Mouse (Mus musculus): ENCODE data around the gene Cnot4.
A peak's percentile ranks its signal among the peaks of the same experiment; 100 is the strongest.

Cnot4 gene

GRCm38 (mm10) chr6:35033341-35033740, 100.2 kb downstream of the Cnot4 start:
- no peak for DNase-seq (ENCODE audit: low spot score in 2 of 2)

- DNase-seq (ENCODE audit: low spot score in 2 of 2): no peak
These were observed 100.8 kb downstream of the Cnot4 start for GRCm38 (mm10) chr6:35032704-35033103.

GRCm38 (mm10) chr6:35030811-35031210, 102.7 kb downstream of the Cnot4 start:
- DNase-seq (ENCODE audit: low spot score in 2 of 2): no peak

DNA sequence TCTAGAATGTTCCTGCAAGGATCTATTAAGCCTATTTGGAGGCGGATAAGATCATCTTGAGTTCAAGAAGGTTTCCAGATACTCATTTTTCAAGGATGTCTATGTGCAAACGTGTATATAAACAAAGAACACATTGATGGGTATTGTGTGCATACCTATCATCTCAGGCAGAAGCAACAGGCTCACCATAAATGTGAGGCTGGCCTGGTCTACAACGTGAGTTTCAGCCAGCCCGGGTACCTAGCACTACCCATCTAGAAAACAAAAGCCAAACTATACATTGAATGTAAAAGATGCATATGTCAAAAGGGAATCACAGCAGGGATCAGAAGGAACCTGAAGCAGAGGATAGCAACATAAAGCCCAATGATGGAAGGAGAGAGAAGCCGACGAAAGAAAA, 103.3 kb downstream of the Cnot4 start:
- no peak for DNase-seq (ENCODE audit: low spot score in 2 of 2)

- no peak for DNase-seq (ENCODE audit: low spot score in 2 of 2)
These were observed 105.5 kb downstream of the Cnot4 start for GRCm38 (mm10) chr6:35028023-35028422.

DNA sequence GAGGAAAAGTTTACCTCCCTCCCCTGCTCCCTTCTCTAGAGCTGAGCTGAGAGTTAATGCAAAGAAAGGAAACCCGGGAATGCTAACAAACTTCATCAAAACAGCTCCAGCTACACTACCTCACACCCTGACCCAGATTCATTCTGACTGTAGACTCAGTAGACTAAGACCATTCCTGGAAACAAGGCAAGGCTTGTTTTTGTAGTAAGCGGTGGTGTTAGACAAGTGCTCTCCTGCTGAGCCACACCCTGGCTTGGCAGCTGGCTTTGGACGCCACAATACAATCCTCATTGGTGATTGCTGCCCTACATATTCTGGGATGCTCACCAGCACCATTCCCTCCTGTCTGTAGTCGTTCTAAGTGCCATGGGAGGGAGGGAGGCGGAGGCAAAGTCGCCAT, 106.3 kb downstream of the Cnot4 start:
- DNase-seq (ENCODE audit: low spot score in 2 of 2): peak in 1 of 2 experiments; percentile 2

GRCm38 (mm10) chr6:35016624-35017023, 116.9 kb downstream of the Cnot4 start:
- DNase-seq (ENCODE audit: low spot score in 2 of 2): no peak

GRCm38 (mm10) chr6:35011953-35012352, 121.6 kb downstream of the Cnot4 start:
- no peak for DNase-seq (ENCODE audit: low spot score in 2 of 2)

- no peak for DNase-seq (ENCODE audit: low spot score in 2 of 2)
These were observed 122.8 kb downstream of the Cnot4 start for GRCm38 (mm10) chr6:35010705-35011104.

DNA sequence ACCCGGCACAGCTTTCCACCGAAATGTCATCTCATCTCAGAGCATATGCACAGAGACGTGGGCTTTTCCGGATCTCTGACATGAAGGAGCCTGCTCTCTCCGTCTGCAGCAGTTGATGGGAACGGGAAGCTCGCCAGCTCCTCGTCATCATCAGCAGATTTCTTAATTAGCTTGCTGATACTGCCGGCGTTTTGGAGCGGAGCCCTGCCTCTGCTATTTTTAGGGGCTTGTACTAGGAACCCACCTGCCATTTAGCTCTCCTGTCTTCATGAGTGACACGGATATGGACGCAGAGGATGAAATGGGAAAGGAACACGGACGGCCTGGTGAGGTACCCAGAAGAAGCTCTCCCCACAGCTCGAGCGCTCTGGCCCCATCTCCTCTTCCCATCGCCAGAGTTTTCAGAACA, 131.3 kb downstream of the Cnot4 start:
- peak; percentile 11 to 43 for DNase-seq (ENCODE audit: low spot score in 2 of 2)

GRCm38 (mm10) chr6:34999101-34999500, 134.4 kb downstream of the Cnot4 start:
- peak in 1 of 2 experiments; percentile 5 for DNase-seq (ENCODE audit: low spot score in 2 of 2)

DNA sequence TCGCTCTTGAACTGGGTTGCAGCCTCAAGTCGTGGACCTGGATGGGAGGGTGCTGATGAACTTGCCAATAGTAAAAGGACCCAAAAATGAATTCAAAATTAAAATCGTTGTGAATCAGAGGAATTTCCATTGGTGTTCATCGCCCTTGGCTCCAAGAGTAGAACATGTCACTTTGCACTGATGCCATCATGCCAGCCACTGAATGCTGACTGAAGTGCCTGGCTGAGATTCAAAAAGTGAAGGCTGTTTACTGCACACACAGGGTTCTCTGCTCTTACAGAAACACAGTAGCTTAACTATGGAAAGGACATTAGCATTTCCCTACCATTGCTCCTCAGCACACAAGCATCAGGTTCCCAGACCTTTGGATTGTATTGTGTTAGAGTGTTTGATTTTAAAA, 137.0 kb downstream of the Cnot4 start:
- DNase-seq (ENCODE audit: low spot score in 2 of 2): no peak

DNA sequence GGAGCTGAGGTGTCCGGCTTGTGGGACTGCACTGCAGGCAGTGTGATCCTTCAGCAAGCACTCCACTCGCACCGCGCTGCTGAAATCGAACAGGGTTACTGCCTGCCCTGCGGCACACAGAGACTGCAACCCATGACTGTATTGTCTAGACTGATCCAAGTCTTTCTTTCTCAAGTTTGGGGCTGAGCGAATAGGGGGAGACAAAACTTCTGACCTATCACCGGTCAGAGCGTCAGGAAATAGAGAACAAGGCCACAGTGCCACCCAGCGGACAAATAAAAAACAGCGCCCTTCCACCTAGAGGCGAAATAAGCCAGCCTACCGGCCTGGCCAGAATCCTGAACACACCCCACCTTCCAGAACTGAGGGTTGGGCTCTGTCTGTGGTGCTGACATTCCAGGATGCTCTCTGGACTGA, 138.3 kb downstream of the Cnot4 start:
- peak; percentile 75 to 76 for DNase-seq (ENCODE audit: low spot score in 2 of 2)

DNA sequence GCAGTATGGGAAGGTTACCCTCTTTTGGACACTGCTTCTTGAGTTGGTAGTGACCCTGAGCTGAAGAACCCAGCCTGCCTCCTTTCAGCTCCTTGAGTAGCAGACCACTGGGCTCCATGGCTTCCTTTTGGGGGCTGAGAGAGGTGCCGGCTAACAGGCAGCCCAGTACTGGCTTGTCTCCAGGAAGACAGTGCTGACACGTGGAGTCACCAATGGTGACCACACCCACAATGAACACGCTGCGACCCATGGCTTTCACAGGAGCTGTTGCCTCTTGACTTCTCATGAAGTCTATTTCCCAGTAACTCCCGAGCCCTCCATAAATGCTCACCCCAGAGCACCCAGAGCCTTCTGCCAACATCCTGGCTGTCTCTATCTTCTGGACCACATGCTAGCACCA, 138.8 kb downstream of the Cnot4 start:
- peak in 1 of 2 experiments; percentile 8 for DNase-seq (ENCODE audit: low spot score in 2 of 2)

GRCm38 (mm10) chr6:34989263-34989662, 144.3 kb downstream of the Cnot4 start:
- DNase-seq (ENCODE audit: low spot score in 2 of 2): no peak

DNA sequence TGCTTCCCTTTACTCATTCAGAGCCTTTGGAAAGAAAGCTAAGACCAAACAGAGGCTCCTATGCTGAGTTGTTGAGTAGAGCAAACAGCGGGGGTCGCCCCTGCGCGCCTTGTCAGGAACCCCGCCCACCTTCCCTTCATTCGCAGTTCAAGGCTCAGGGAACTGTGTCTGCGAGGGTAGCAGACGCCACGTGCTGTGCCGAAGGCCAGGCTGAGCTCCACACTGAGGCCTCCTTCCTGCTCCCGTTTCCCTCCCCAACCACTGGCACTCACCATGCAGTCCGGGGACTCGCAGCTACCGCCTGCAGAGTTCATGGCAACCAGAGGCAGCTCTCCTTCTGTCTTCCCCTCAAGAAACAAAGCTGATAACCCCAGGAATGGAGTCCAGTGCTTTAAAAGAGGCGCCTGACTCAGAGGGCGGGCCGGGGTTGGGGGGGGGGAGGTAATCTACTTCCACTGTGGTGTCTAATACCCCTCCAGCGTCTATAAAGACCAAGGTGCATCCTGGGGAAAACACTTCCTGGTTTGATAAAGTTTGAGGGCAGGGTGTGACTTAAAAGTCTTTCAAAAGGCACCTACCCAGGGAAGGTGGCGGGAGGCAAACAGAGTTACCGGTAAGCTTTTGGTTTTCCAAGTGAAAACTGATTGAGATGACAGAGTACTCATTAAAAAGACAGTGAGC, 145.3 kb downstream of the Cnot4 start, which contains the start of gene Slc23a4:
Gene Slc23a4, minus strand, starts transcription at position 324 of the 681 bp plus-strand sequence.
- no peak for DNase-seq (ENCODE audit: low spot score in 2 of 2)

- DNase-seq (ENCODE audit: low spot score in 2 of 2): no peak
These were observed 146.4 kb downstream of the Cnot4 start for GRCm38 (mm10) chr6:34987085-34987645.

DNA sequence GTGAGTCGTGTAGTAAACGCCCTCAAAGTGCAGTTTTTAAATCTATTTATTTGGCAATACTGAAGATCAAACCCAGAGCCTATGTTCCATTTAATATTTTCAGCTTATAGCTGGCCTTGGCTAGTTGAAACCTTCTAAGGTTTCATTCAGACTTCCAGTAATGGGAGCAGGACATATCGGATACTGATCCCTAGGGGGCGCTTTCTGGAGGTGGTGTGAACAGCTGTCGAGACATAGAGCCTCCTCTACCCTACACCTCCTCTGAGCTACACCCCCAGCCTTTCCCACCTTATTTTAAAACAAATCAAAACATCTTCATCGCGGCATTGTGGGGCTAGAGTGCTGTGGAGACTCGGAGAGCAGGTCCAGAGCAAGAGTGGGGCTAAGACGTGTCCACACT, 152.9 kb downstream of the Cnot4 start:
- DNase-seq (ENCODE audit: low spot score in 2 of 2): no peak

GRCm38 (mm10) chr6:34979291-34979690, 154.2 kb downstream of the Cnot4 start:
- no peak for DNase-seq (ENCODE audit: low spot score in 2 of 2)
